Mouse (Mus musculus): ENCODE data around the gene AC140267.1. TPM values are rescaled to one million over a fixed set of nuclear protein-coding genes. Genes with fewer than 3 reads are reported as not detected.

Gene AC140267.1
- total and polyA plus RNA-seq, 3 experiments: 1.9 TPM; not detected in 2

DNA sequence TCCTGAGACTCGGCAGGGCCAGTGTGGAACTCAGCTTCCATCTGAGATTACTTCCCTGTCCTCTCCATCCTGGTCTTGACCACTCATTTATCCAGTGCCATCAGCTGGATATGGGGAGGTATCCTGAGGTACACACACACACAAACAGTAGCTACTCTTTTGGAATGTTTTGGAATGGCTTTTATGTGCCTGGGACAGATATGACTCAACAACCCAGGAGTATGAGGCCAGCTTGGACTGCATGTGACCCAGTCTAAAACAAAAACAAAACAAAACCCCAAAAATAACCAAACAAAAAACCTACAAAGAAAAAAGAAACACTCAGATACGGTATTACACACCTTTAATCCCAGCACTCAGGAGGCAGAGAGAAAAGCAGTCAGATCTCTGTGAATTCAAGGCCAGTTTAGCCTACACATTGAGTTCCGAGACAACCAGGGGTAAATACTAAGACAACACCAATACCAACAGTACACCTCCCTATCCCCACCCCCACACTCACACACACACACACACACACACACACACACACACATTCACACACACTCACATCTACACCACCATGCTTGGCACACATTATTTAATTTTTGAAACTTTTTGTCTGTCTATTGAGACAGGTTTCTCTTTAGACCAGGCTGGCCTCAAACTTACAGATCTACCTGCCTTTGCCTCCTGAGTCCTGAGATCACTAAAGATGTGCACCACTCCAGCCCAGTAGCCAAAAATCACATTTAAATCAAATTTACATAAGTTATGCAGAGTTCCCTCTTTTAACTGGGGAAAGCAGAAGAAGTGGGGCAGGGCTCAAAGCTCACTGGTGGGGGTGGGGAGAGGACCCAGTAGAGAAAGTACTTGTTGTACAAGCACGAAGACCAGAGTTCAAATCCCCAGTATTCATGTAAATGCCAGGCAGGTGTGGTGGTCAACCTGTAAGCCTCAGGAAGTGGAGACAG lies 15.7 kb upstream of the AC140267.1 start:
- Histone ChIP-seq H3K27me3 (ENCODE audit: control insufficient read depth in 1 of 2, insufficient read depth in 2 of 2, low read length in 2 of 2) (peaks cover 0 to 1% of the 10 kb centered on the region in 2 experiments; a peak in 2 of 4 replicates), H3K9me3 (replicated peaks; ENCODE audit: insufficient read depth, low read length) (no peaks in the 10 kb centered on the region), H3K4me3 (ENCODE audit: control insufficient read depth in 1 of 2, insufficient read depth in 1 of 2, low read depth in 2 of 2, low read length in 2 of 2) (no peak overlapping the region), H3K4me1 (ENCODE audit: control insufficient read depth in 1 of 2, insufficient read depth in 2 of 2, low read length in 2 of 2) (peaks cover 0 to 7% of the 10 kb centered on the region in 2 experiments; a peak in 2 of 4 replicates), H3K9ac (ENCODE audit: control insufficient read depth, low read depth, low read length, poor library complexity, severe bottlenecking) (no peak overlapping the region), H3K27ac (ENCODE audit: control insufficient read depth, low read depth, low read length) (no peak overlapping the region), H3K36me3 (ENCODE audit: control insufficient read depth in 1 of 2, insufficient read depth in 2 of 2, low read length in 2 of 2) (no peaks in the 10 kb centered on the region), H3K79me2 (ENCODE audit: control insufficient read depth, insufficient read depth, low read length, poor library complexity) (no peaks in the 10 kb centered on the region)
- no peak for TF ChIP-seq HCFC1 (IDR thresholded peaks at IDR 0.05; ENCODE audit: low read depth, low read length)
- no peak for TF ChIP-seq RCOR1 (IDR thresholded peaks at IDR 0.05; ENCODE audit: low read depth, low read length)
- no peak for TF ChIP-seq ELF1 (IDR thresholded peaks at IDR 0.05; ENCODE audit: low read depth, low read length)
- no peak for TF ChIP-seq CHD2 (IDR thresholded peaks at IDR 0.05; ENCODE audit: low read length)
- no peak for TF ChIP-seq GATA1 (IDR thresholded peaks at IDR 0.05; ENCODE audit: low read depth, low read length)
- no peak for TF ChIP-seq BHLHE40 (IDR thresholded peaks at IDR 0.05; ENCODE audit: borderline replicate concordance, low read depth, low read length)
- no peak for TF ChIP-seq MAX (IDR thresholded peaks at IDR 0.05; ENCODE audit: low read length)
- TF ChIP-seq EP300 (IDR thresholded peaks at IDR 0.05; ENCODE audit: low read depth in 1 of 2, low read length in 2 of 2): no peak
- TF ChIP-seq USF1 (IDR thresholded peaks at IDR 0.05; ENCODE audit: low read depth, low read length): no peak
- TF ChIP-seq KAT2A (conservative IDR thresholded peaks at IDR 0.05; ENCODE audit: low read depth, low read length): no peak
- TF ChIP-seq GABPA (IDR thresholded peaks at IDR 0.05; ENCODE audit: low read depth, low read length): no peak
- no peak for TF ChIP-seq MAZ (IDR thresholded peaks at IDR 0.05; ENCODE audit: low read depth, low read length)
- peak; percentile 43 for DNase-seq (ENCODE audit: low read depth, low spot score)

DNA sequence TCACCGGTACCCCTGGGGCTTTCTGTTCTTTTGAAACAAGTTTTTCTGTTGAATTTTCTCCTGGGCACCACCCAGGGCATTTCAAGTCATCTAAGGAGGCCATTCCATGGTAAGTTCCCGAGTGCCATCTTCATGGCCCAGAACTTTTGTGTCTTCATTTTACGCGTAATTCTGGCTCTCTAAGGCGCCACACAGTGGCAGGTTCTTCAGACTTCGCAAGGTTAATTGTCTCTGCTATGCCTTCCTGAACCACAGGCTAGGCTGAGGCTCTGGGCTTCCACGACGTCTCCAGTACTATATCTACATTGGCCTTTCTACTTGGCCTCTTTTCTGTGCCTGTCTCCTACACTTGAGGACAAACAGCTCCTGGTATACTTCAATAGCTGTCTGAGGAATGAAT lies 14.6 kb upstream of the AC140267.1 start:
- Histone ChIP-seq H3K79me2 (ENCODE audit: control insufficient read depth, insufficient read depth, low read length, poor library complexity) (no peaks in the 10 kb centered on the region), H3K27me3 (ENCODE audit: control insufficient read depth in 1 of 2, insufficient read depth in 2 of 2, low read length in 2 of 2) (peaks cover 0 to 1% of the 10 kb centered on the region in 2 experiments; a peak in 2 of 4 replicates), H3K36me3 (ENCODE audit: control insufficient read depth in 1 of 2, insufficient read depth in 2 of 2, low read length in 2 of 2) (no peaks in the 10 kb centered on the region), H3K4me1 (ENCODE audit: control insufficient read depth in 1 of 2, insufficient read depth in 2 of 2, low read length in 2 of 2) (peaks cover 0 to 12% of the 10 kb centered on the region in 2 experiments; a peak in 2 of 4 replicates), H3K4me3 (ENCODE audit: control insufficient read depth in 1 of 2, insufficient read depth in 1 of 2, low read depth in 2 of 2, low read length in 2 of 2) (no peak overlapping the region), H3K9me3 (replicated peaks; ENCODE audit: insufficient read depth, low read length) (no peaks in the 10 kb centered on the region), H3K27ac (ENCODE audit: control insufficient read depth, low read depth, low read length) (no peak overlapping the region), H3K9ac (ENCODE audit: control insufficient read depth, low read depth, low read length, poor library complexity, severe bottlenecking) (no peak overlapping the region)
- TF ChIP-seq CHD1 (IDR thresholded peaks at IDR 0.05; ENCODE audit: low read depth, low read length) (no peak), CTCF (IDR thresholded peaks at IDR 0.05 in 2 of 3, conservative IDR thresholded peaks at IDR 0.05 in 1 of 3; ENCODE audit: control insufficient read depth in 1 of 3, insufficient read depth in 1 of 3, low read depth in 2 of 3, low read length in 3 of 3, poor library complexity in 1 of 3, severe bottlenecking in 1 of 3) (peak in 1 of 3 experiments; percentile 14; a peak in 1 of 6 replicates)
- DNase-seq (ENCODE audit: low read depth, low spot score): no peak

Measured in MEL (cell line).